Mouse (Mus musculus): Measurements from ENCODE around the gene Rpf2.

DNA sequence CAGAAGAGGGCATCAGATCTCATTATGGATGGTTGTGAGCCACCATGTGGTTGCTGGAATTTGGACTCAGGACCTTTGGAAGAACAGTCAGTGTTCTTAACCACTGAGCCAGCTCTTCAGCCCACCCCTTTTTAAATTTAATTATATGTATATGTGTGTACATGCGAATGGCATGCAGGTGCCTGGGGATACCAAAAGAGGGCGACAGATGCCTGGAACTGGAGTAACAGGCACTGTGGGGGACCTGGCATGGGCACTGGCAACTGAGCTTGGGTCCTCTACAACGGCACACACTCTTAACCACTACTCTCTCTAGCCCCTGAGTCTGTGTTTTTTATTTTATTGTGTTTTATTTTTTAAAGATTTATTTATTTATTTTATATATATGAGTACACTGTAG, 18.1 kb upstream of the Rpf2 start:
- TF ChIP-seq ZNF384 (IDR thresholded peaks at IDR 0.05; ENCODE audit: low read depth, low read length) (no peak), E2F4 (IDR thresholded peaks at IDR 0.05; ENCODE audit: insufficient replicate concordance, low read depth, low read length) (no peak), JUND (conservative IDR thresholded peaks at IDR 0.05; ENCODE audit: low read depth, low read length) (no peak), POLR2A (IDR thresholded peaks at IDR 0.05; ENCODE audit: low read depth, low read length) (no peak), CTCF (conservative IDR thresholded peaks at IDR 0.05 in 1 of 2, IDR thresholded peaks at IDR 0.05 in 1 of 2; ENCODE audit: low read depth in 2 of 2, low read length in 2 of 2) (0 out of 4 replicates have a peak, but pooled peaks of 1 of the 2 experiments have one; percentile 7), USF1 (IDR thresholded peaks at IDR 0.05; ENCODE audit: low read depth, low read length) (no peak), UBTF (IDR thresholded peaks at IDR 0.05; ENCODE audit: low read depth, low read length) (no peak), CHD2 (IDR thresholded peaks at IDR 0.05; ENCODE audit: low read length) (no peak), JUN (IDR thresholded peaks at IDR 0.05; ENCODE audit: insufficient read depth, low read depth, low read length) (no peak), ZKSCAN1 (IDR thresholded peaks at IDR 0.05; ENCODE audit: borderline replicate concordance, low read depth, low read length) (no peak)
